Mouse (Mus musculus) cerebellum, adult 2 months (tissue): ENCODE data around the gene Plekho1.

Experiments
- CTCF ChIP-seq: fragments of 200-500 bp; IDR thresholded peaks from 2 replicates; pipeline ENCODE4 v1.5.1; 2011; ENCODE audit warnings: low read depth, mild to moderate bottlenecking, control low read depth, low read length, moderate library complexity, borderline replicate concordance; ENCODE audit not compliant: insufficient read depth
- POLR2A ChIP-seq: fragments of 200-500 bp; IDR thresholded peaks from 2 replicates; pipeline ENCODE4 v1.6.1; 2011; ENCODE audit warnings: low read length, control low read depth, borderline replicate concordance; ENCODE audit not compliant: insufficient read depth

DNA sequence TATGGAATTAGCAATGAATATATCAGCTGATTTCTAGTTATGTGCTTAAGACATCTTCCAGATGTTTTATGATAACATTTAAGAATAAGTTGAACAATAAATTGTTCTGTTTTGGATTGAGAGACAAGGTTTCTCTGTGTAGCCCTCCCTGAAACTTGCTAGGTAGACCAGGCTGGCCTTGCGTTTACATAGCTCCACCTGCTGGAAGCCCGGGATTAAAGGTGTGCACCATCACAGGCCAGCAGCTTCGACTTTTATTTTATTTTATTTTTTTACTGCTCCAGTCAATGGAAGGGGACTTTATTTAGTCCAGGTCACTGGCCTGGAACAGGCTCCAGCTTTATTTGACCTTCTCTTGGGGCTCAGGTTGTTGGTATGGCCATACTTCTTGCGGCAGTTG is 32.1 kb downstream of the Plekho1 start:
- TF ChIP-seq CTCF = peak; percentile 65; the same call in 1 of the 2 replicates
- no peak for TF ChIP-seq POLR2A
